Mouse (Mus musculus) bone marrow macrophage, adult 2 months (primary cell): ENCODE measurements around the gene Eya2.

ENCODE experiments used
- CTCF ChIP-seq: IDR thresholded peaks from 2 replicates; pipeline ENCODE4 v1.5.1; 2012; ENCODE audit warnings: low read depth, mild to moderate bottlenecking, low read length, moderate library complexity
- POLR2A ChIP-seq: IDR thresholded peaks from 2 replicates; pipeline ENCODE4 v1.6.1; 2012; ENCODE audit warnings: mild to moderate bottlenecking, low read depth, low read length, borderline replicate concordance

DNA sequence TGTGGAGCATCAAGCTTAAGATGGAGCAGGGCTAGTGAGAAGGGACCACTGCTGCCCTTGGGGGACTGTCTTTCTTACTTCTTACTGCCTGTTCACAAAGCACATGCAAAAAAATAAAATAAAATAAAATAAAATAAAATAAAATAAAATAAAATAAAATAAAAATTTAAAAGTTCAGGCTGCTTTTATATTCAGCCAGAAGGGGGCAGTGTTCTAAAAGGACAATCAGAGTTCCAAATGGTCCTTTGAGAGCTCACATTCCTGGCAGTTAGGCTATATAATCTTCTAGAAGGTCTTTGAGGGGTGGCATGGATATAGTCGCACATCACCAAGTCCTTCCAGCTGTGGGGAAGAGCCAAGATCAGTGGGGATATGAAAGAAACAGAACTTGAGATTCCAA, 191.6 kb downstream of the Eya2 start:
- TF ChIP-seq CTCF: no peak
- TF ChIP-seq POLR2A: no peak
